Mouse (Mus musculus) C2C12 (cell line): Measurements from ENCODE around the gene Elp1. TPM values are rescaled to one million over a fixed set of nuclear protein-coding genes. Genes with fewer than 3 reads are reported as not detected.

Experiments
- H3K27me3 ChIP-seq: one replicate; pipeline ENCODE4 v1.6.1; 2011; ENCODE audit not compliant: control insufficient read depth, insufficient read depth, insufficient read length
- H3K36me3 ChIP-seq: one replicate; pipeline ENCODE4 v1.6.1; 2011; ENCODE audit not compliant: control insufficient read depth, insufficient read depth
- H3K4me3 ChIP-seq: one replicate; pipeline ENCODE4 v1.5.1; 2011; ENCODE audit warnings: mild to moderate bottlenecking, control low read depth; ENCODE audit not compliant: poor library complexity, insufficient read depth, severe bottlenecking
- H3K79me2 ChIP-seq: one replicate; pipeline ENCODE4 v1.6.1; 2011; ENCODE audit not compliant: control insufficient read depth, insufficient read depth
- H3K79me3 ChIP-seq: one replicate; pipeline ENCODE4 v1.6.1; 2011; ENCODE audit warnings: low read depth, control low read depth
- H3ac ChIP-seq: one replicate; pipeline ENCODE3; 2011; ENCODE audit warnings: low read depth; ENCODE audit not compliant: control insufficient read depth, insufficient read length
- CEBPB ChIP-seq: IDR thresholded peaks from one replicate; pipeline ENCODE4 v1.6.1; 2011; ENCODE audit warnings: low read depth, mild to moderate bottlenecking, control low read depth, moderate library complexity
- CTCF ChIP-seq: IDR thresholded peaks from one replicate; pipeline ENCODE4 v1.5.1; 2011; ENCODE audit not compliant: control insufficient read depth, insufficient read depth, insufficient read length
- FOSL1 ChIP-seq: IDR thresholded peaks from one replicate; pipeline ENCODE4 v1.8.0; 2011; ENCODE audit warnings: mild to moderate bottlenecking, low read length; ENCODE audit not compliant: poor library complexity, insufficient read depth, severe bottlenecking
- MAX ChIP-seq: IDR thresholded peaks from one replicate; pipeline ENCODE4 v1.6.1; 2011; ENCODE audit warnings: mild to moderate bottlenecking, control low read depth
- MYOD1 ChIP-seq: IDR thresholded peaks from one replicate; pipeline ENCODE4 v1.6.1; 2011; ENCODE audit warnings: low read depth; ENCODE audit not compliant: control insufficient read depth, insufficient read length
- MYOG ChIP-seq: IDR thresholded peaks from one replicate; pipeline ENCODE4 v1.6.1; 2011; ENCODE audit not compliant: control insufficient read depth, insufficient read length; ENCODE audit errors: extremely low read depth
- USF1 ChIP-seq: IDR thresholded peaks from one replicate; pipeline ENCODE4 v1.6.1; 2011; ENCODE audit warnings: low read depth, mild to moderate bottlenecking, control low read depth, moderate library complexity
- polyA plus RNA-seq: library from polyadenylated mRNA; unstranded; fragments of >200 nt; fragmentation: generic; extraction: Trizol; gene quantifications from one replicate; pipeline ENCODE4 v1.2.1, GENCODE M21; 2012; ENCODE audit warnings: missing spikeins

Gene Elp1
- polyA plus RNA-seq, 1 experiment: 27.2 TPM

DNA sequence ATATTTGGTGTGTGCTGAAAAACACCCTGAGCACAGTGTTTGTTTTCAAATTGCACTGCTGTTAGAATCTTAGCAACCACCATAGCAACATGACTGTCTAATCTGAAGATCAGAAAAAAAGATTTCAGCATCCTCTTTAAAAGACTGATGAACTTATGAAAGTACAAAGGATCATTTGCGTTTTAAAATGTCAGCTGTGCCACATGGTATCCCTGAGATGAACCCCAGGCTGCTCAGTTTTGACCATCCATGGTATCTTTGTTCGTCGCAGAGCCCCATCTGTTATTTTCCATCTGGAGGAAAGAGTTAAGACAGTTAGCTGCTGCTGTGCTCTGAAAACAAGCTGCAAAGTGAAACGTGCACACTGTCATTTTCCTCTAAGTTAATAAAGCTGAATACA lies 10.0 kb upstream of the Elp1 start:
- no peaks in the 10 kb centered on the region for H3K79me2 ChIP-seq
- no peak overlapping the region for H3ac ChIP-seq
- peaks cover 46% of the 10 kb centered on the region for H3K36me3 ChIP-seq
- TF ChIP-seq USF1 (no peak), CTCF (no peak), CEBPB (no peak), MYOD1 (no peak), FOSL1 (no peak), MAX (no peak), MYOG (no peak)
- no peak overlapping the region for H3K4me3 ChIP-seq
- no peaks in the 10 kb centered on the region for H3K27me3 ChIP-seq
- no peaks in the 10 kb centered on the region for H3K79me3 ChIP-seq

GRCm38 (mm10) chr4:56811642-56812041 lies 9.5 kb upstream of the Elp1 start:
- H3K79me2 ChIP-seq: no peaks in the 10 kb centered on the region
- no peak overlapping the region for H3ac ChIP-seq
- H3K36me3 ChIP-seq: peaks cover 50% of the 10 kb centered on the region
- no peak for TF ChIP-seq MYOD1
- no peak for TF ChIP-seq CTCF
- TF ChIP-seq MAX: no peak
- no peak for TF ChIP-seq CEBPB
- TF ChIP-seq USF1: no peak
- no peak for TF ChIP-seq MYOG
- TF ChIP-seq FOSL1: no peak
- no peaks in the 10 kb centered on the region for H3K79me3 ChIP-seq
- no peaks in the 10 kb centered on the region for H3K27me3 ChIP-seq
- H3K4me3 ChIP-seq: no peak overlapping the region

- TF ChIP-seq USF1: no peak
- TF ChIP-seq CTCF: no peak
- no peak for TF ChIP-seq MAX
- no peak for TF ChIP-seq FOSL1
- TF ChIP-seq CEBPB: no peak
- TF ChIP-seq MYOD1: no peak
- no peak for TF ChIP-seq MYOG
- no peaks in the 10 kb centered on the region for H3K27me3 ChIP-seq
- no peak overlapping the region for H3K4me3 ChIP-seq
- peaks cover 2% of the 10 kb centered on the region for H3K79me3 ChIP-seq
- no peaks in the 10 kb centered on the region for H3K79me2 ChIP-seq
- peaks cover 60% of the 10 kb centered on the region for H3K36me3 ChIP-seq
- no peak overlapping the region for H3ac ChIP-seq
Observed at GRCm38 (mm10) chr4:56809050-56809449, 6.9 kb upstream of the Elp1 start.

DNA sequence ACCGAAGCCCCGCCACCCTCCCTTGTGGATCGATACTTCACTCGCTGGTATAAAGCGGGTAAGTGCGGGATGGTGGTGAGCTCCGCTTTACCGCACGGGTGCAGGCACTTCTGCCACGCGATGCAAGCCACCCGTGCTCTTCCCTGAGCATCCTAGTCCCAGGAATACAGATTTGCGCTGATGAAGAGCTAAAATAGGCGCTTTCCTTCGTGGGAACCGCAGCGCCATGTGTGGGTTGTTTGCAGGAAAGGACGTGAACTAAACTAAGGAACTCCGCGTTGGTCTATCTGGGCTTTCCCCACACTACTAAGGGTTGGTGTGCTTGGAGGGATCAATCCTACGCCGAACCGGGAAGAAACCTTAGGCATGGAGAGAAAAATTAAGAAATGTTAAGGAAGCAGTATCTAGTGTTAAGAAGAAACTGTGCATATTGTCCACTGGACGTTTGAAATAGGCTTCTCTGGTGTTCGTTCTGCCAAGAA lies 579 bp upstream of the Elp1 start:
- peaks cover 38% of the 10 kb centered on the region for H3K79me3 ChIP-seq
- H3K4me3 ChIP-seq: peak overlapping the region; percentile 78
- no peaks in the 10 kb centered on the region for H3K27me3 ChIP-seq
- TF ChIP-seq FOSL1: no peak
- TF ChIP-seq MYOG: no peak
- H3K79me2 ChIP-seq: peaks cover 49% of the 10 kb centered on the region
- peaks cover 41% of the 10 kb centered on the region for H3K36me3 ChIP-seq
- peak overlapping the region; percentile 90 for H3ac ChIP-seq

DNA sequence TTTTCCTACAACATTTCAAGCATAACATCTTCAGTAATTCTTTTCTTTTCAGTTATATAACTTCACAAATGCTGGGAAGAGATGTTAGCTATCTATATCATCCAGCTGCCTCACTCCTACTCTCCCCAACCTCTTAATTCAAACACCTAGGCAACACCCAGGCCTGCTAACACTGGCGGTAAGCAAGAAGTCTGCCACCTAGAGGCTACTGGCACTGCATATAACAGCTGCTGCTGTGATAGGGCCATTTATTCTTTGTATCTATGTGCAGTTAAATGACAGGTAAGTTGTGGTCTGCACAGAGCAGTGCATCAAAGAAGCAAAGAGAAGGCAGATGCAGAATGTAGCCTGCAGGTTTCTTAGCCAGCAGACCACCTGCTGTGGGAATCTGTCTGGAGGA lies 10.8 kb downstream of the Elp1 start:
- TF ChIP-seq MAX: no peak
- no peak for TF ChIP-seq CTCF
- TF ChIP-seq MYOD1: no peak
- TF ChIP-seq CEBPB: no peak
- TF ChIP-seq FOSL1: no peak
- no peak for TF ChIP-seq MYOG
- TF ChIP-seq USF1: no peak
- Histone ChIP-seq H3K79me2 (no peaks in the 10 kb centered on the region), H3K4me3 (no peak overlapping the region), H3K36me3 (peaks cover 91% of the 10 kb centered on the region), H3K27me3 (no peaks in the 10 kb centered on the region), H3K79me3 (peaks cover 2% of the 10 kb centered on the region), H3ac (no peak overlapping the region)

DNA sequence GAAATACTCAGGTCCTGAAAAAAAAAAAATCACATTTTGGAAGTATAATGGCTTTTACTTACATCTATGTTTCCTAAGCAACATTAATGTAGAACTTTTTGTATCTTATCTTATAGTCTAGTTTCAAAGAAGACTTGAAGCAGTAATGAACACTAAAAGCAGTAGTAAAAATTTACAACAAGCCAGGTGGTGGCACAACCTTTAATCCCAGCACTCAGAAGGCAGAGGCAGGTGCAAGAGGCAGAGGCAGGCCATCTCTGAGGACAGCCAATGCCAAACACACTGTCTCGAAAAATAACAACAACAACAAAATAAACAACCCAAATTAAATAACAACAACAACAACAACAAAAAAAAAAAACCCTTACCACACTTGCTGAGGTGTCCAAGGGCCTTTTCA lies 31.1 kb downstream of the Elp1 start:
- Histone ChIP-seq H3K36me3 (peaks cover 94% of the 10 kb centered on the region), H3ac (no peak overlapping the region), H3K79me3 (no peaks in the 10 kb centered on the region), H3K27me3 (no peaks in the 10 kb centered on the region), H3K79me2 (no peaks in the 10 kb centered on the region), H3K4me3 (no peak overlapping the region)
- TF ChIP-seq CTCF (no peak), FOSL1 (no peak), CEBPB (no peak), MAX (no peak)
